Mouse (Mus musculus) kidney, embryonic 16.5 days (tissue): Measurements from ENCODE around the gene Acvrl1. TPM values are rescaled to one million over a fixed set of nuclear protein-coding genes. Genes with fewer than 3 reads are reported as not detected.
A peak's percentile ranks its signal among the peaks of the same experiment; 100 is the strongest.
"Not testable (repeated sequence)": the region's sequence is repeated elsewhere in the genome, so short reads cannot be mapped to it uniquely, and the experiment has no call there.

Source experiments
- ATAC-seq: fragments of 200-750 bp; cut with Nextera tagmentation; 2 replicates; pipeline ENCODE4 v1.8.0; 2017; ENCODE audit warnings: moderate TSS enrichment; ENCODE audit not compliant: low FRiP score, low TSS enrichment
- H3K27ac ChIP-seq: fragments of 300-500 bp; sonication (generic); 2 replicates; pipeline ENCODE4 v1.5.1; 2014; ENCODE audit warnings: low read length
- H3K27me3 ChIP-seq: fragments of 300-500 bp; sonication (generic); 2 replicates; pipeline ENCODE4 v1.6.1; 2014; ENCODE audit warnings: low read length, control low read depth, mixed read lengths; ENCODE audit not compliant: insufficient read depth
- H3K36me3 ChIP-seq: fragments of 300-500 bp; sonication (generic); 2 replicates; pipeline ENCODE4 v1.6.1; 2014; ENCODE audit warnings: low read length, control low read depth, mixed read lengths; ENCODE audit not compliant: insufficient read depth
- H3K4me1 ChIP-seq: fragments of 300-500 bp; sonication (generic); 2 replicates; pipeline ENCODE4 v1.6.1; 2014; ENCODE audit warnings: low read length, control low read depth, mixed read lengths; ENCODE audit not compliant: insufficient read depth
- H3K4me2 ChIP-seq: fragments of 300-500 bp; sonication (generic); replicated peaks from 2 replicates; pipeline ENCODE4 v1.6.1; 2014; ENCODE audit warnings: low read depth, low read length
- H3K4me3 ChIP-seq: fragments of 300-500 bp; sonication (generic); 2 replicates; pipeline ENCODE4 v1.5.1; 2014; ENCODE audit warnings: mild to moderate bottlenecking, low read length
- H3K9ac ChIP-seq: fragments of 300-500 bp; sonication (generic); replicated peaks from 2 replicates; pipeline ENCODE4 v1.6.1; 2014; ENCODE audit warnings: low read length
- H3K9me3 ChIP-seq: fragments of 300-500 bp; sonication (generic); 2 replicates; pipeline ENCODE4 v1.6.1; 2016; ENCODE audit warnings: low read length, control low read depth
- WGBS: fragments of 180-500 bp; shearing (Covaris S2); extraction: QIAGEN DNeasy Blood & Tissue Kit; methylation state at CpG from one replicate; pipeline ENCODE4 v1.1.7; 2014; 5-methylcytosine and 5-hydroxymethylcytosine counted together
- polyA plus RNA-seq: library from polyadenylated mRNA; unstranded; fragments of >200 nt; fragmentation: Nextera tagmentation; extraction: Ambion mirVana; gene quantifications from 2 replicates; pipeline ENCODE4 v1.2.1, GENCODE M21; 2015

Acvrl1 gene
- polyA plus RNA-seq, 1 experiment from 2014 or later: 24.4 TPM

- Histone ChIP-seq H3K27ac (no peak overlapping the region), H3K9me3 (no peaks in the 10 kb centered on the region), H3K4me3 (no peak overlapping the region), H3K9ac (no peak overlapping the region), H3K36me3 (no peaks in the 10 kb centered on the region), H3K4me1 (peaks cover 3% of the 10 kb centered on the region; the same call in 1 of the 2 replicates), H3K4me2 (peak overlapping the region; percentile 28), H3K27me3 (peaks cover 3% of the 10 kb centered on the region; the same call in 1 of the 2 replicates)
- WGBS: 17% methylated on average over 12 of the region's 12 CpGs
- peak; percentile 76; the same call in 1 of the 2 replicates for ATAC-seq
Measured at GRCm38 (mm10) chr15:101105496-101105994, 22.8 kb upstream of the Acvrl1 start.

DNA sequence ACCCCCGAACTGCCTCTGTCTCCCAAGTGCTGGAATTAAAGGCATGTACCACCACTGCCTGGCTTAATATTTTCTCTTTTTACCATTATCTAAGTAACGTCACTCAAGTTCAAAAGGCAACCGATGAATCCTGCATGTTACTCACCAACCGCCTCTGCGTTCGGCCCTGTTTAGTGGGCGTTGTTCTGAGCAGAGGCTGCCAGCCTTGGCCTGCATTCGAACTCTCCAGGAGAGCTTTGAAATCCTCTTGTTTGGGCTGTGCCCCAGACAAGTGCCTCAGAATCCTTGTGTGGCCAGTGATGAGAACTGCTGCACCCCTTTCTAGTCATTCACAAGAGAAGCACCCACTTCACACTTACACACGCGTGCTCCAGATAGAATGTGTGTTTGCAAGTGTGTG, 22.3 kb upstream of the Acvrl1 start:
- Histone ChIP-seq H3K4me3 (no peak overlapping the region), H3K9ac (no peak overlapping the region), H3K9me3 (no peaks in the 10 kb centered on the region), H3K4me1 (peaks cover 3% of the 10 kb centered on the region; the same call in 1 of the 2 replicates), H3K27me3 (peaks cover 3% of the 10 kb centered on the region; the same call in 1 of the 2 replicates), H3K4me2 (no peak overlapping the region), H3K27ac (no peak overlapping the region), H3K36me3 (no peaks in the 10 kb centered on the region)
- WGBS: 90% methylated on average over 10 of the region's 10 CpGs
- ATAC-seq: no peak

DNA sequence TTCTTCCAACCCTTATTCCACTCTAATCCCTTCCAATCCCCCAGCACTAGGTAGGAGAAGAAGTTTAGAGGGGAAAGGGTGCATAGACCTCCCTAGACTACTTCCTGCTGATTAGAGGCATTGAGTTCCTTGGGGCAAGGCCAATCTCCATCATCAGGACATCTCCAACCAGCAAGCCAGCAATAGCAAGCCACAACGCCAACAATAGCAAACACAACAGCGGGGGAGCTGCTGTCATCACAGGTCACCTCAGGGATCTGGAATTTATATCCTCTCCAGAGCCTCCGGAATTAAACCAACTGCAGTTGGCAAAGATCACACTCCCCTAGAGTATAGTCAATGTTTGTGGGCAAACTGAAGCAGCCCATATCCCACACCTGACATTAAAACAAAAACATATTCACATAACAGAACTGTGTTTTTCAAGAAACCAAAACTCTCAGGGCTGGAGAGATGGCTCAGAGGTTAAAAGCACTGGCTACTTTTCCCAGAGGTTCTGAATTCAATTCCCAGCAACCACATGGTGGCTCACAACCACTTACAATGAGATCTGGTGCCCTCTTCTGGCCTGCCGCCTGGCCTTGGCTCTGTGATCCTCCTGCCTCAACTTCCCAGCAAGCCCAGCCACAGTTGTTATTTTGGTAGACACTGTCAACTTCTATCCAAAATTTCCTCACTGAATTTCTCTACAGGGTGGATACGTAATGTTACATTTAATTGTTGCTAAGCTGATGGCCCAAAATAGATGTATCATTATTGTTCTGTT, 20.2 kb upstream of the Acvrl1 start:
- no peaks in the 10 kb centered on the region for H3K9me3 ChIP-seq
- ATAC-seq: no peak
- peaks cover 3% of the 10 kb centered on the region; the same call in 1 of the 2 replicates for H3K4me1 ChIP-seq
- 82% methylated on average over 5 of the region's 5 CpGs for WGBS
- H3K27me3 ChIP-seq: peaks cover 3% of the 10 kb centered on the region; the same call in 1 of the 2 replicates
- no peak overlapping the region for H3K9ac ChIP-seq
- H3K4me3 ChIP-seq: no peak overlapping the region
- H3K27ac ChIP-seq: no peak overlapping the region
- H3K4me2 ChIP-seq: no peak overlapping the region
- H3K36me3 ChIP-seq: no peaks in the 10 kb centered on the region

GRCm38 (mm10) chr15:101113176-101113575, 15.1 kb upstream of the Acvrl1 start:
- Histone ChIP-seq H3K9me3 (peaks cover 4% of the 10 kb centered on the region; the same call in 1 of the 2 replicates), H3K36me3 (no peaks in the 10 kb centered on the region), H3K4me3 (no peak overlapping the region), H3K27me3 (peaks cover 3% of the 10 kb centered on the region; the same call in 1 of the 2 replicates), H3K9ac (no peak overlapping the region), H3K27ac (peak overlapping the region; percentile 23; the same call in 1 of the 2 replicates), H3K4me1 (no peaks in the 10 kb centered on the region), H3K4me2 (no peak overlapping the region)
- 67% methylated on average over 8 of the region's 8 CpGs for whole genome bisulfite sequencing
- no peak for ATAC-seq

- H3K27ac ChIP-seq, ATAC-seq, H3K36me3 ChIP-seq, H3K9me3 ChIP-seq, H3K4me1 ChIP-seq, H3K4me2 ChIP-seq, H3K4me3 ChIP-seq, H3K9ac ChIP-seq, H3K27me3 ChIP-seq: not testable (repeated sequence)
- 71% methylated on average over 2 of the region's 2 CpGs for WGBS
Measured at GRCm38 (mm10) chr15:101113778-101114177, 14.5 kb upstream of the Acvrl1 start.

DNA sequence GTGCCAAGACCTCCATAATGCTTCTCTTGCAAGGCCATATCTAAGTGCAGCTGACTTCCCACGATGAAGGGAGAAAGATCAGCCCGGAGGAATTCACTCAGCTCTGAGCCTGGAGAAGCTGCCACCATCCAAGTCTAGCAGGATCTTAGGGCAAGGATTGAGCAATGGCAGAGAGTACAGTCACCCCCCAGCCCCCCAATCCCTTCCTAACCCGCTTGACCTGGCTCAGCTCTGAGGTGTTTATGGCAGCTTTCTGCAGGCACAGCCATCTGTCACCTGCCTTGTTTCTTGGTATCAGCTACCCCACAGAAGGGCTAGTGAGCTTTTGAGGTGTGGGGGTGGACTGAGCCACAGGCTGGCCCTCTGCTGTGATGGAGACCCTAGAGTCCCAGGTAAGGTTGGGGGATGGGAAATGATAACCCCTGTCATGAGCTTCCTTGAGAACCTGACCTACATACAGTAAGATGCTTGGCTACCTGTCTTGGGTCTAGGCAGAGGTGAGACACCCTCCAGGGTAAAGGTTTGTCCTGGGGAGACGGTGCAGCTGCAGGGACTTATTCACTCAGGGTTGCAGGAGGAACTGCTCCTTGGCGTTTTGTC, 12.7 kb upstream of the Acvrl1 start, which contains the start of gene Ankrd33:
TSS of gene Ankrd33 (plus strand) at position 245 of the 600 bp plus-strand sequence.
- H3K9me3 ChIP-seq: peaks cover 4% of the 10 kb centered on the region; the same call in 1 of the 2 replicates
- H3K27ac ChIP-seq: no peak within 1 kb of the TSS
- H3K4me1 ChIP-seq: peaks cover 7% of the 10 kb centered on the region
- peaks cover under 1% of the 10 kb centered on the region; the same call in 1 of the 2 replicates for H3K27me3 ChIP-seq
- no peak within 1 kb of the TSS for H3K4me3 ChIP-seq
- 78% methylated on average over 5 of the region's 5 CpGs for WGBS
- ATAC-seq: no peak
- no peak within 1 kb of the TSS for H3K4me2 ChIP-seq
- H3K36me3 ChIP-seq: no peaks in the 10 kb centered on the region
- no peak within 1 kb of the TSS for H3K9ac ChIP-seq

GRCm38 (mm10) chr15:101118399-101119125, 9.8 kb upstream of the Acvrl1 start:
- Histone ChIP-seq H3K36me3 (no peaks in the 10 kb centered on the region), H3K9ac (no peak overlapping the region), H3K27me3 (no peaks in the 10 kb centered on the region), H3K4me3 (no peak overlapping the region), H3K4me2 (no peak overlapping the region), H3K4me1 (peaks cover 16% of the 10 kb centered on the region), H3K27ac (no peak overlapping the region), H3K9me3 (peaks cover 4% of the 10 kb centered on the region; the same call in 1 of the 2 replicates)
- 51% methylated on average over 14 of the region's 14 CpGs for WGBS
- no peak for ATAC-seq

- ATAC-seq: no peak
- Histone ChIP-seq H3K9me3 (no peaks in the 10 kb centered on the region), H3K4me2 (no peak overlapping the region), H3K27me3 (no peaks in the 10 kb centered on the region), H3K27ac (no peak overlapping the region), H3K4me1 (peaks cover 16% of the 10 kb centered on the region), H3K36me3 (no peaks in the 10 kb centered on the region), H3K4me3 (no peak overlapping the region), H3K9ac (no peak overlapping the region)
- 78% methylated on average over 9 of the region's 9 CpGs for WGBS
Measured at GRCm38 (mm10) chr15:101121411-101122289, 6.7 kb upstream of the Acvrl1 start.

DNA sequence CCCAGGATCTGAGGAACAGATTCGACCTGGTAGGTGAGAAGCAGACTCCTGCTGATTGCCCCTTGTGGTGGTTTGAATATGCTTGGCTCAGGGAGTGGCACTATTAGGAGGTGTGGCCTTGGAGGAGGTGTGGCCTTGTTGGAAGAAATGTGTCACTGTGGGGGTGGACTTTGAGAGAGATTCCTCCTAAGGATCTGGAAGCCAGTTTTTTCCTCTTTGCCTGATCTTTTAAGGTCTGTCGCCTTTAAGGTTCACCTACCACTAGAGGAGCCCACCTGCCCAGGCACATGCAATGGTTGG, 6.1 kb upstream of the Acvrl1 start:
- H3K27me3 ChIP-seq: no peaks in the 10 kb centered on the region
- H3K9me3 ChIP-seq: no peaks in the 10 kb centered on the region
- H3K4me2 ChIP-seq: no peak overlapping the region
- H3K36me3 ChIP-seq: no peaks in the 10 kb centered on the region
- H3K9ac ChIP-seq: no peak overlapping the region
- 45% methylated on average over 2 of the region's 2 CpGs for WGBS
- no peak overlapping the region for H3K4me3 ChIP-seq
- ATAC-seq: no peak
- H3K4me1 ChIP-seq: peaks cover 18% of the 10 kb centered on the region
- no peak overlapping the region for H3K27ac ChIP-seq
